Comparison of ENCODE assay signal across 17 mouse cellular contexts in the genomic region with DNA sequence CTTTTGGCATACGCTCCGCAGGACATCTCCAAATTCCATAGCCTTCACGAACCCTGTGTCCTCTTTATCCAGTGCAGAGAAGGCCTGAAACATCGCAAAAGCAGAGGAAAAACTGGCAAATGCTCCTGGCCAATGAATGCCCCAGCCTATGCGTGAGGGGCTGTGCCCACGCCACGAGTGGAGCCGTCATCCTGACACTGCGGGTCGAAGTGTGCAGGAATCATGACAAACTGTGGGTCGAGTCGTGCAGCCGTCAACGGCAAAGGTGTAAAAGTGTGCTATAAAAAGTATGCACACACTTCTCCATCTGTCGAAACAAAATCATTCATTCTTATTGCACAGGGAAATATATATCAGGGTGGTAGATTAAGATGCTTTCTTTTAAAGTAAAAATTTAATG.
"Had no signal": no experiment of that assay in that cellular context is flagged by ENCODE, and none has a peak within 500 bp of the region (broad histone marks: within the 10 kb centered on the region; RNA-seq: fewer than 3 reads in every experiment).

No protein-coding gene starts in this region.

- H3K27ac ChIP-seq: neural tube, embryonic 12.5 days; neural tube, embryonic 13.5 days; neural tube, embryonic 15.5 days; stomach, embryonic 15.5 days; stomach, postnatal 0 days had no signal

- H3K4me3 ChIP-seq: neural tube, embryonic 12.5 days; neural tube, embryonic 13.5 days; neural tube, embryonic 15.5 days; stomach, embryonic 15.5 days had no signal

- DNase-seq: retina, postnatal 1 day; right cerebral cortex, adult 18-20 months; right cerebral cortex, postnatal 14 days; right cerebral cortex, postnatal 25 days; right cerebral cortex, postnatal 4 days; spleen, adult 18-20 months; thymus, adult 18-20 months; thymus, adult 2 months; thymus, postnatal 14 days; thymus, postnatal 25 days; thymus, postnatal 36 days; thymus, postnatal 4 days had no signal
